Mouse (Mus musculus) kidney, embryonic 16.5 days (tissue): ENCODE data around the gene 4930415O20Rik. TPM values are rescaled to one million over a fixed set of nuclear protein-coding genes. Genes with fewer than 3 reads are reported as not detected.

Experiments
- ATAC-seq: fragments of 200-750 bp; cut with Nextera tagmentation; 2 replicates; pipeline ENCODE4 v1.8.0; 2017; ENCODE audit warnings: moderate TSS enrichment; ENCODE audit not compliant: low FRiP score, low TSS enrichment
- H3K27ac ChIP-seq: fragments of 300-500 bp; sonication (generic); 2 replicates; pipeline ENCODE4 v1.5.1; 2014; ENCODE audit warnings: low read length
- H3K27me3 ChIP-seq: fragments of 300-500 bp; sonication (generic); 2 replicates; pipeline ENCODE4 v1.6.1; 2014; ENCODE audit warnings: low read length, control low read depth, mixed read lengths; ENCODE audit not compliant: insufficient read depth
- H3K36me3 ChIP-seq: fragments of 300-500 bp; sonication (generic); 2 replicates; pipeline ENCODE4 v1.6.1; 2014; ENCODE audit warnings: low read length, control low read depth, mixed read lengths; ENCODE audit not compliant: insufficient read depth
- H3K4me1 ChIP-seq: fragments of 300-500 bp; sonication (generic); 2 replicates; pipeline ENCODE4 v1.6.1; 2014; ENCODE audit warnings: low read length, control low read depth, mixed read lengths; ENCODE audit not compliant: insufficient read depth
- H3K4me2 ChIP-seq: fragments of 300-500 bp; sonication (generic); replicated peaks from 2 replicates; pipeline ENCODE4 v1.6.1; 2014; ENCODE audit warnings: low read depth, low read length
- H3K4me3 ChIP-seq: fragments of 300-500 bp; sonication (generic); 2 replicates; pipeline ENCODE4 v1.5.1; 2014; ENCODE audit warnings: mild to moderate bottlenecking, low read length
- H3K9ac ChIP-seq: fragments of 300-500 bp; sonication (generic); replicated peaks from 2 replicates; pipeline ENCODE4 v1.6.1; 2014; ENCODE audit warnings: low read length
- H3K9me3 ChIP-seq: fragments of 300-500 bp; sonication (generic); 2 replicates; pipeline ENCODE4 v1.6.1; 2016; ENCODE audit warnings: low read length, control low read depth
- WGBS: fragments of 180-500 bp; shearing (Covaris S2); extraction: QIAGEN DNeasy Blood & Tissue Kit; methylation state at CpG from one replicate; pipeline ENCODE4 v1.1.7; 2014; 5-methylcytosine and 5-hydroxymethylcytosine counted together
- polyA plus RNA-seq: library from polyadenylated mRNA; unstranded; fragments of >200 nt; fragmentation: Nextera tagmentation; extraction: Ambion mirVana; gene quantifications from 2 replicates; pipeline ENCODE4 v1.2.1, GENCODE M21; 2015

4930415O20Rik gene
- 0.41 and 0.69 TPM in 2 replicates for polyA plus RNA-seq

- H3K4me2 ChIP-seq = no peak within 1 kb of the TSS
- no peak within 1 kb of the TSS for H3K4me3 ChIP-seq
- no peak for ATAC-seq
- H3K9me3 ChIP-seq = no peaks in the 10 kb centered on the region
- 82% methylated on average over 10 of the region's 10 CpGs for WGBS
- H3K27me3 ChIP-seq = no peaks in the 10 kb centered on the region
- peaks cover 14% of the 10 kb centered on the region for H3K4me1 ChIP-seq
- H3K27ac ChIP-seq = no peak within 1 kb of the TSS
- no peak within 1 kb of the TSS for H3K9ac ChIP-seq
- no peaks in the 10 kb centered on the region for H3K36me3 ChIP-seq
These were observed at the start of gene 4930415O20Rik, which contains the start of gene Ccnt1 for GRCm38 (mm10) chr15:98570873-98571538. TSS of gene 4930415O20Rik (plus strand) at chr15:98571004. TSS of gene Ccnt1 (minus strand) at chr15:98570923.

GRCm38 (mm10) chr15:98521245-98521644, 49.6 kb upstream of the 4930415O20Rik start:
- 85% methylated on average over 3 of the region's 3 CpGs for WGBS
- Histone ChIP-seq H3K4me1 (no peaks in the 10 kb centered on the region), H3K27me3 (no peaks in the 10 kb centered on the region), H3K9ac (no peak overlapping the region), H3K36me3 (peaks cover 67% of the 10 kb centered on the region), H3K4me2 (no peak overlapping the region), H3K27ac (no peak overlapping the region), H3K4me3 (no peak overlapping the region), H3K9me3 (no peaks in the 10 kb centered on the region)
- no peak for ATAC-seq

- 81% methylated on average over 5 of the region's 5 CpGs for WGBS
- Histone ChIP-seq H3K27ac (no peak overlapping the region), H3K9ac (no peak overlapping the region), H3K36me3 (peaks cover 83% of the 10 kb centered on the region), H3K9me3 (no peaks in the 10 kb centered on the region), H3K4me2 (no peak overlapping the region), H3K27me3 (no peaks in the 10 kb centered on the region), H3K4me3 (no peak overlapping the region), H3K4me1 (no peaks in the 10 kb centered on the region)
- ATAC-seq = no peak
These were observed 44.7 kb upstream of the 4930415O20Rik start for GRCm38 (mm10) chr15:98526057-98526456.

- peaks cover 82% of the 10 kb centered on the region for H3K36me3 ChIP-seq
- H3K27me3 ChIP-seq = no peaks in the 10 kb centered on the region
- 92% methylated on average over 5 of the region's 5 CpGs for WGBS
- no peak overlapping the region for H3K4me3 ChIP-seq
- H3K4me1 ChIP-seq = peaks cover 2% of the 10 kb centered on the region
- no peak for ATAC-seq
- H3K9ac ChIP-seq = no peak overlapping the region
- H3K9me3 ChIP-seq = no peaks in the 10 kb centered on the region
- no peak overlapping the region for H3K27ac ChIP-seq
- no peak overlapping the region for H3K4me2 ChIP-seq
These were observed 43.6 kb upstream of the 4930415O20Rik start for GRCm38 (mm10) chr15:98527056-98527771.

DNA sequence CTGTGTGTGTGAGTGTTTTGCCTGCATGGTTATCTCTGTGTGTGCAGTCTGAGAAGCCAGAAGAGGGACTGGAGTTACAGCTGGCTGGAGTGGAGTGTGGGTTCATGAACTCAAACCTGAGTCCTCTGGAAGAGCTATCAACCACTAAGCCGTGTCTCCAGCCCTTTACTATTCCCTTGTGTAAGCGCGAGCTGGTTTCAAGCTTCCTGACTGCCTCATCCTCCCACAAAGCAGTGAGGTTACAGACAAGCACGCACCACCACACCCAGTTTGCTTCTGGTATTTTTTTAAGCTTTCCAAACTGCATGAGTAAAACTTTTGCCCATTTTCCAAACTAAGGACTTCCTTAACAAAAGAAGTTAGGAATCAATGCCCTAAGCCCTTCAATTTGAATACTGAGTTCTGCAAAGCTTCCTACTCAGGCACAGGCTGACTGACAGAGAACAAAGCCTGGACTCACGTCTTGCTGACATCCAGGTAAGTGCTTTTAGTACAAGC, 42.7 kb upstream of the 4930415O20Rik start:
- Histone ChIP-seq H3K27me3 (no peaks in the 10 kb centered on the region), H3K4me1 (peaks cover 9% of the 10 kb centered on the region), H3K4me3 (no peak overlapping the region), H3K36me3 (peaks cover 73% of the 10 kb centered on the region), H3K4me2 (no peak overlapping the region), H3K9me3 (no peaks in the 10 kb centered on the region), H3K9ac (no peak overlapping the region), H3K27ac (no peak overlapping the region)
- 78% methylated on average over 5 of the region's 5 CpGs for WGBS
- ATAC-seq = no peak

GRCm38 (mm10) chr15:98532281-98532680, 38.5 kb upstream of the 4930415O20Rik start:
- no peak overlapping the region for H3K27ac ChIP-seq
- peak overlapping the region; percentile 90 for H3K4me3 ChIP-seq
- peak overlapping the region; percentile 91 for H3K4me2 ChIP-seq
- no peaks in the 10 kb centered on the region for H3K27me3 ChIP-seq
- no peak for ATAC-seq
- H3K9ac ChIP-seq = peak overlapping the region; percentile 98
- no peaks in the 10 kb centered on the region for H3K9me3 ChIP-seq
- peaks cover 9% of the 10 kb centered on the region for H3K4me1 ChIP-seq
- H3K36me3 ChIP-seq = peaks cover 41% of the 10 kb centered on the region
- 31% methylated on average over 5 of the region's 5 CpGs for WGBS

DNA sequence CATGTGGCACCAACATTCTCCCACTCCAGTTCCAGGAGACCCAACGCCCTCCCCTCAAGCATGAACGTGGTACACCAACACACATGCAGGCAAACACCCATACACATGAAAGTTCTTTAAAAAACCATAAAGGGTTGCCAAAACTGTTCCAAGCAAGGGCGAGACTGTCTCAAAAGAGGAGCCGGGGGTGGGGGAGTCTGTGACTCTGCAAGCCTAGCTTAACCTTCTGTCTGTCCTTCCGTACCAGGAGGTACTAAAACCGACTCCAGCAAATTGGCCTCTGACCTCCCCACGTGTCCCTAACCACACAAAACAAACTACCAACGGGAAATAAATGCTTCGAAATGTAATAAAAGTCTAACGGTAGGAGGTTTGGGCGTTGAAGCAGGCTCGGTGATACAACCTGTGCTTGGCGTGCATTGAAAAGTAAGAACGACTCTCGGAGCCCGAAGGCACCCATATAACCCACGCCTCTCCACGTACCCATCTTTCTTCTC, 37.7 kb upstream of the 4930415O20Rik start:
- peak overlapping the region; percentile 90 for H3K4me3 ChIP-seq
- peak overlapping the region; percentile 91 for H3K4me2 ChIP-seq
- H3K9me3 ChIP-seq = no peaks in the 10 kb centered on the region
- H3K9ac ChIP-seq = peak overlapping the region; percentile 98
- peaks cover 33% of the 10 kb centered on the region for H3K36me3 ChIP-seq
- WGBS = 0% methylated on average over 18 of the region's 18 CpGs
- H3K27ac ChIP-seq = 0 out of 2 replicates have a peak overlapping the region, but pooled peaks have one; percentile 7
- ATAC-seq = no peak
- H3K4me1 ChIP-seq = peaks cover 9% of the 10 kb centered on the region
- H3K27me3 ChIP-seq = no peaks in the 10 kb centered on the region

DNA sequence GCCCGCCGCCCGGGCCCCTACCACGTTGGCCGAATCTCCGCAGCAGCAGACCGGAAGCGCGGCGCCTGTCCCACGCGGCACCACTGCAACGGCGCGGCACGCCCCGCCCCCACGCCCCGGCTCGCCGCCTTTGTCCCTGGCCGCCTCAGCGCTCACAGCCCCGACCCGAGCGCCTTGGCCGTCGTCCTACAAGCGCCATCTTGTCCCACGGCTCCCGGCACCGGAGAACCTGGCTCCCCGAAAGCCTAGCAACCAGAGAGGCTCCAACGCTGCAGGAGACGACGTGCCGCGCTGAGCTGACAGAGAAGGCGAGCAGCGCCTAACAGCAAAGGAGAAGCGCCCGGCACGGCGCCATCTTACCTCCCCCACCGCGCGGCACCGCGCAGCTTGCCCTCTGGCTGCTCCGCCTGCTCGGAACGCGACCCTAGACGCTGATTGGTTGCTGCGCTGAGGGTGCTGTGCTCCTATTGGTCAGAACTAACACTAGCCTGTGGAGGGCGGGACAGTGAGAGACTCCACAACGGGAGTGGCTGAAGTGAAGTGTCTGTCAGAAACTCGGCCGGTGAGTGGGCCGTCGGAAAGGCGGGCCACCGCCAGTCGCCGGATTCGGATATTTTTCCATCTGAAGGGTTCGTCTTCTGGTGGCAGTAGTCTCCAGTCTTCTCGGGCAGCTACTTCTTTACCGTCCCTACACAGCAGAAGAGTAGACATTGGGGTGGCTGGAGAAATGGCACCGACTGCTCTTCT, 36.8 kb upstream of the 4930415O20Rik start, which contains the start of gene Kansl2:
Gene Kansl2, minus strand, starts transcription at position 384 of the 747 bp plus-strand sequence.
- peak; percentile 100 for ATAC-seq
- H3K9ac ChIP-seq = peak within 1 kb of the TSS; percentile 98
- H3K27ac ChIP-seq = peak within 1 kb of the TSS; percentile 100
- H3K4me3 ChIP-seq = peak within 1 kb of the TSS; percentile 90
- H3K27me3 ChIP-seq = no peaks in the 10 kb centered on the region
- H3K4me2 ChIP-seq = peak within 1 kb of the TSS; percentile 91
- WGBS = under 1% methylated on average over 63 of the region's 70 CpGs
- peaks cover 25% of the 10 kb centered on the region for H3K36me3 ChIP-seq
- no peaks in the 10 kb centered on the region for H3K9me3 ChIP-seq
- peaks cover 9% of the 10 kb centered on the region for H3K4me1 ChIP-seq

- H3K9me3 ChIP-seq = no peaks in the 10 kb centered on the region
- H3K27ac ChIP-seq = no peak overlapping the region
- H3K9ac ChIP-seq = no peak overlapping the region
- H3K4me1 ChIP-seq = peaks cover 9% of the 10 kb centered on the region
- H3K4me2 ChIP-seq = no peak overlapping the region
- no peak for ATAC-seq
- H3K36me3 ChIP-seq = peaks cover 13% of the 10 kb centered on the region
- no peak overlapping the region for H3K4me3 ChIP-seq
- 81% methylated on average over 4 of the region's 4 CpGs for WGBS
- H3K27me3 ChIP-seq = no peaks in the 10 kb centered on the region
These were observed 34.9 kb upstream of the 4930415O20Rik start for GRCm38 (mm10) chr15:98535921-98536320.
